Mouse (Mus musculus) liver, embryonic 14.5 days (tissue): ENCODE measurements at regions not wholly inside any gene's neighbourhood (a gene's known extent, or its start where the extent isn't known, plus 50 kb on each side); places are given as distances from the start of the nearest gene placed in this dataset.

Experiments used
- CTCF ChIP-seq: IDR thresholded peaks from 2 replicates; pipeline ENCODE4 v1.5.1; 2016; ENCODE audit warnings: antibody characterized with exemption, low read depth, control low read depth
- EP300 ChIP-seq: IDR thresholded peaks from 2 replicates; pipeline ENCODE4 v1.6.1; 2016; ENCODE audit warnings: antibody characterized with exemption, low read depth

DNA sequence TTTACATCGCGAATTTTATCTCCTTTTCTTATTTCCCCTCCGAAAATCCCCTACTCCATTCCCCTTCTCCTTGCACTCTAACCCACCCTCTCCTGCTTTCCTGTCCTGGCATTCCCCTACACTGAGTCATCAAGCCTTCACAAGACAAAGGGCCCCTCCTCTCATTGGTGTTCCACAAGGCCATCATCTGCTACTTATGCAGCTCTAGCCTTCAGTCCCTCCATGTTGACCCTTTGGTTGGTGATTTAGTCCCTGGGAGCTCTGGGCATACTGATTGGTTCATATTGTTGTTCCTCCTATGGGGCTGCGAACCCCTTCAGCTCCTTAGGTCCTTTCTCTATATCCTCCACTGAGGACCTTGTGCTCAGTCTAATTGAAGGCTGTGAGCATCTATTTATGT, 239.0 kb upstream of the Arrdc4 start:
- no peak for TF ChIP-seq CTCF
- no peak for TF ChIP-seq EP300
